Mouse (Mus musculus) limb, embryonic 12.5 days (tissue): ENCODE data around the gene Ubash3b. TPM values are rescaled to one million over a fixed set of nuclear protein-coding genes. Genes with fewer than 3 reads are reported as not detected.

ENCODE experiments used
- ATAC-seq: fragments of 200-750 bp; cut with Nextera tagmentation; 2 replicates; pipeline ENCODE4 v1.8.0; 2017; ENCODE audit warnings: low read depth, moderate TSS enrichment; ENCODE audit not compliant: insufficient number of reproducible peaks, insufficient read depth, low FRiP score, low TSS enrichment
- H3K27ac ChIP-seq: fragments of 300-500 bp; sonication (generic); 2 replicates; pipeline ENCODE4 v1.5.1; 2016; ENCODE audit warnings: mild to moderate bottlenecking, moderate library complexity
- H3K27me3 ChIP-seq: fragments of 300-500 bp; sonication (generic); 2 replicates; pipeline ENCODE4 v1.6.1; 2016; ENCODE audit warnings: mild to moderate bottlenecking, moderate library complexity
- H3K36me3 ChIP-seq: fragments of 300-500 bp; sonication (generic); 2 replicates; pipeline ENCODE4 v1.6.1; 2016; ENCODE audit warnings: mild to moderate bottlenecking, moderate library complexity
- H3K4me1 ChIP-seq: fragments of 300-500 bp; sonication (generic); replicated peaks from 2 replicates; pipeline ENCODE4 v1.6.1; 2016
- H3K4me2 ChIP-seq: fragments of 300-500 bp; sonication (generic); 2 replicates; pipeline ENCODE4 v1.6.1; 2016; ENCODE audit warnings: mild to moderate bottlenecking, moderate library complexity
- H3K4me3 ChIP-seq: fragments of 300-500 bp; sonication (generic); replicated peaks from 2 replicates; pipeline ENCODE4 v1.5.1; 2016; ENCODE audit warnings: mild to moderate bottlenecking
- H3K9ac ChIP-seq: fragments of 300-500 bp; sonication (generic); replicated peaks from 2 replicates; pipeline ENCODE4 v1.6.1; 2016; ENCODE audit warnings: mild to moderate bottlenecking, moderate library complexity
- H3K9me3 ChIP-seq: fragments of 300-500 bp; sonication (generic); 2 replicates; pipeline ENCODE4 v1.6.1; 2016; ENCODE audit warnings: mild to moderate bottlenecking, moderate library complexity
- WGBS: fragments of 180-500 bp; shearing (Covaris S2); methylation state at CpG from one replicate; pipeline ENCODE4 v1.1.7; 2016; 5-methylcytosine and 5-hydroxymethylcytosine counted together
- polyA plus RNA-seq: library from polyadenylated mRNA; unstranded; fragments of >200 nt; fragmentation: Nextera tagmentation; extraction: Ambion mirVana; gene quantifications from 2 replicates; pipeline ENCODE4 v1.2.1, GENCODE M21; 2016

The Ubash3b gene
- polyA plus RNA-seq, 1 experiment from 2014 or later = 6.5 TPM

DNA sequence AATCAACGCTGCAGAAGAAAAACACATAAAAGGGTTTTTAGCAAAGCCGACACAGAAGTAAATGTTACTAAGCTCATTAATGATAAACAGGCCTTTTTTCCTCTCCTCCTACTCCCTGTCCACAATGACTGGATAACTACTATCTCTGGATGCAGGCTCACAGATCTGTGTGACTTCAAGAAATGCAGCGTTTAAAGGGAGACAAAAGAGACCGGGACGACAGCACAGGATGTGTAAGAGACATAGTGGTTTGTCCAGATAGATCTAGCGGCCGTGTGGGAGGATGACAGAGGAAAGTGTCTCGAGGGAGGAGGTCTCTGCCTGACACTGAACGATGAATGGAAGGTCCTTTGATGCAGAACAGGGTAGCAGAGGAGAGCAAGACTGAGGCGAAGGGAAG, 5.4 kb upstream of the Ubash3b start:
- Histone ChIP-seq H3K4me2 (no peak overlapping the region), H3K9me3 (0 out of 2 replicates have a peak, but pooled peaks cover 6% of the 10 kb centered on the region), H3K27ac (no peak overlapping the region), H3K27me3 (no peaks in the 10 kb centered on the region), H3K36me3 (no peaks in the 10 kb centered on the region), H3K4me3 (no peak overlapping the region), H3K9ac (no peak overlapping the region), H3K4me1 (no peaks in the 10 kb centered on the region; the same call in 1 of the 2 replicates)
- 50% methylated on average over 9 of the region's 10 CpGs for WGBS
- no peak for ATAC-seq

DNA sequence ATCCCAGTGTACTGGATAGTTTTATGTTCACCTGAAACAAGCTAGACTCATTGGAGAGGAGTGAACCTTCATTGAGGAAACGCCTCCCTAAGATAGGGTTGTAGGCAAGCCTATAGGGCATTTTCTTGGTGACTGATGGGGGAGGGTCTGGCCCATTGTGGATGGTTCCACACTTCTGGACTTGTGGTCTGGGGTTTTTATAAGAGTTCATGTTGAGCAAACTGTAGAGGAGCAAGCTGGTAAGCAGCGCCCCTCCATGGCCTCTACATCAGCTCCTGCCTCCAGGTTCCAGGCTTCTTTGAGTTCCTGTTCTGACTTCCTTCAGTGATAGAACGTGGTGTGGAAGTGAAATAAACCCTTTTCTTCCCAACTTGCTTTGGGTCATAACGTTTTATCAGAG, 866 bp upstream of the Ubash3b start:
- Histone ChIP-seq H3K4me3 (no peak overlapping the region), H3K27ac (no peak overlapping the region), H3K9ac (no peak overlapping the region), H3K36me3 (no peaks in the 10 kb centered on the region), H3K4me1 (peaks cover 7% of the 10 kb centered on the region), H3K9me3 (0 out of 2 replicates have a peak, but pooled peaks cover 6% of the 10 kb centered on the region), H3K4me2 (no peak overlapping the region), H3K27me3 (peaks cover 11% of the 10 kb centered on the region; the same call in 1 of the 2 replicates)
- ATAC-seq = no peak
- 69% methylated on average over 4 of the region's 4 CpGs for WGBS

DNA sequence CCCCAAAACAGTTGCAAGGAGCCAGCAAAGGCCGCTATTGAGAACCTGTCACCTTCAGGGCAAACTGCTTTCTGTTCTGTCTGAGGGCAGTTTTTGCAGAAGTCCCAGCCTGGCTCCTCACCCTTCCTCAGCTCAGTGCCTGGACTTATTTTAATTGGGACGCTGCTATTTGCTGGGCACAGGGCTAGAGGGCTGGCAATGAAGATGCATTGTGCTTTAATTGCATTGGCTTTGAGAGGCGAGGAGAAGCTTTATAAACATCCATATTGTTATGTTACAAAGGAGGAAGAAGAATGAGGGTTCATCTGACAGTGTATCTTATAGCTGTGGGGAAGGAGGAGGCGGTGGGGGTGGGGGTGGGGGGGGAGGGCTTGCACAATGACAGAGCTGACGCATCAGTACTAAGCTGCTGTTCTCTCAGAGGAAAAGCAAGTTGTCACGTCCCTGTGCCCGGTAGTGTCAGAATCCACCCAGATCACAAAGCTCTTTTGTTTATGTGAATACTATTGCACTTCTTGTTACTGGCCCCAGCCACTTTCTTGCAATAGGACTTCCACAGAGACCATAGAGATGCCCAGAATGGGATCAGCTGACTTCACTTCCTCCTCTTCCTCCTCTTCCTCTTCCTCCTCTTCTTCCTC, 841 bp downstream of the Ubash3b start:
- peaks cover 23% of the 10 kb centered on the region for H3K27me3 ChIP-seq
- ATAC-seq = no peak
- WGBS = 63% methylated on average over 7 of the region's 7 CpGs

DNA sequence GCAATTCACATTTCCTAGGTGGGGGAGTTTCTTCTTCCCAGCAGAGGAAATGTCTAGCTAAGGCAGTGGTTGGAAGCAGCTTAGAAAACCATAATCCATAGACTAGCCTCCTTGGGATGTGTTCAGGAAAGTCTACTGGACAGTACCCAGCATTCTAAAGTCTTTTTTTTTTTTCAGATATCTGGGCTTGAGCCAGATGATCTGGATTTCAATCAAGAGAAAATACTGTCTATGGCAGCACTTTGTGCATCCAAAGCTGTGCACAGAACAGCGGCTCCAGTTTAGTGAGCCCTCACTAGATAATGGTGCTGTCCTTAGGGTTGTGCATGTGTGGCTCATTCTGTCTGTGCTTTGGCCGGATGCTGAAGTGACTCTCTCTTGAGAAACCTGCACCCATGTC, 2.3 kb downstream of the Ubash3b start:
- no peak overlapping the region for H3K27ac ChIP-seq
- 0 out of 2 replicates have a peak, but pooled peaks cover 6% of the 10 kb centered on the region for H3K9me3 ChIP-seq
- 88% methylated on average over 2 of the region's 2 CpGs for WGBS
- no peak overlapping the region for H3K9ac ChIP-seq
- peaks cover 18% of the 10 kb centered on the region for H3K4me1 ChIP-seq
- ATAC-seq = no peak
- no peak overlapping the region for H3K4me3 ChIP-seq
- H3K4me2 ChIP-seq = no peak overlapping the region
- peaks cover 31% of the 10 kb centered on the region for H3K27me3 ChIP-seq
- H3K36me3 ChIP-seq = no peaks in the 10 kb centered on the region

More for the DNA sequence above, 841 bp downstream of the Ubash3b start:
- Histone ChIP-seq H3K4me3 (no peak overlapping the region), H3K9me3 (0 out of 2 replicates have a peak, but pooled peaks cover 6% of the 10 kb centered on the region), H3K27ac (no peak overlapping the region), H3K36me3 (no peaks in the 10 kb centered on the region), H3K9ac (no peak overlapping the region), H3K4me1 (peaks cover 18% of the 10 kb centered on the region), H3K4me2 (no peak overlapping the region)

DNA sequence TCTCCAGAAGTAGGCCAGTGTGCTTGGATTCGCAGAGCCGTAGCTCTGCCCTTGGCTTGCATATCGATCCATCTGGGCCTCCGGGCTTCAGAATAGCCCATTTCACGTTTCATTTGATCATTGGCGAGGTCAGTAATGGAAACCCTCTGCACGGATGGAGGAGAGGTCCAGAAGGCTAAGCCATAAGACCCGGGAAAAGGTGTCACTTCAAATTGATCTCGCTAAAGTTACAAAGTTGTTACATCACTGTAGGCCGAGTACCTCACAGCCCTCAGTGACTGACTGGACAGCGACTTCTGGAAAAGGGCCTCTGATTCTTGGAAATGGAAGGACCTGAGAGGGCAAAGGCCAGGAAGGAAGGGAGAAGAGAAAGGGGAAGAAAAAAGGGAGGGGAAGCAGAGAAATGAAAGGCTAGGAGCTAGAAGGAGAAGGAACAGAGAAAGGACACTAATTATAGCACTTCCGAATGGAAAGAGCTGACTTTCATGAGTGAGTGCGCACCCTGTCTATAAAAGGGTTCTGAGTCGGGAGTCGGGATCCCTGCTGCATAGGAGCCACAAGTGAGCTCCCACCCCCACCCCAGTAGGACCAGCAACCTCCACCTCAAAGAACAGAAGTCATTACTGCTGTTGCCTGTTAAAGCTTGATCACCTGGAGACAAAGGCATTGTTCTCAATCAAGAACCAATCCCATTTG, 3.5 kb downstream of the Ubash3b start:
- H3K9me3 ChIP-seq = 0 out of 2 replicates have a peak, but pooled peaks cover under 1% of the 10 kb centered on the region
- H3K9ac ChIP-seq = no peak overlapping the region
- H3K27me3 ChIP-seq = peaks cover 31% of the 10 kb centered on the region
- 16% methylated on average over 15 of the region's 15 CpGs for WGBS
- no peaks in the 10 kb centered on the region for H3K36me3 ChIP-seq
- no peak overlapping the region; the same call in 1 of the 2 replicates for H3K27ac ChIP-seq
- peaks cover 26% of the 10 kb centered on the region for H3K4me1 ChIP-seq
- H3K4me2 ChIP-seq = peak overlapping the region; percentile 90
- peak overlapping the region; percentile 79 for H3K4me3 ChIP-seq
- ATAC-seq = no peak

DNA sequence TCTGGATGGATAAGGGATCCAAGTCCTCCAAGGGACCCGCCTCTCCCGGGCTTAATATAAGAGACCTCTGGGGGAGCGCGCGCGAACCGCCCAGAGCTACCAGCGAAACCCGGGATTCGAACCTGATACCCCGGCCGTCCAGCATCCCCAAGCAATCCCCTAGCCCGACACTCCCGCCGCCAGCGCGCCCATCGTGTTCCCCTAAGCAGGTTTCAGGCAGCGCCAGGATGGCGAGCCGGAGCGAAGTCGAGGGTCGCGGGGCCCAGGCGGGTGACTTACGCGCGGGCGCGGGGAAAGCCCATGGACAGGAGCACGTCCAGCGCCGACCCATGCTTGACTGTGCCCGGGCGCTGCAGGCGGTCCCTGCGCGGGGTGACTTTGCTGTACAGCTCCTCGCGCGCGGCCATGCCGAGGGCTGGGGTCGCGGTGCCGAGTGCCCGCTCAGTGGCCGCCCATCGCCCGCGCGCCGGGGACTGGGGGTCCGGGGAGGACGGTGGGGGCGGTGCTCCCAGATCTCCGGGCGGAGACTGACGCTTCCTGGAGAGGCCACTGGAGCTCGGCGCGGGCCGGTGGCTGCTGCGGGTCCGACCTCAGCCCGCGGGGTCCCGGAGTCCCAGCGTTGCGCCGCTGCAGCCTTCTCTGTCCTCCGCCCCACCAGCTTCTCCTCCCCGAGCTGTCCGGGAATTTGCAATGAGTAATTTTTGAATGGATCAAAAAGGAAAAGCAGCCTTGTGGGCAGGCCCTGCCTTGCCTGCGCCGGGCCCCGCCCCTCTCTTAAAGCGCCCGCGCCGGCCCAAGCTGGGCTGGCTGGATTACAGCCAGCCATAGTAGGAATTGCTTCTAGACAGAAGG, 4.3 kb downstream of the Ubash3b start:
- Histone ChIP-seq H3K4me2 (peak overlapping the region; percentile 90), H3K4me1 (peaks cover 31% of the 10 kb centered on the region), H3K4me3 (peak overlapping the region; percentile 79), H3K27me3 (peaks cover 31% of the 10 kb centered on the region), H3K27ac (peak overlapping the region; percentile 73), H3K36me3 (no peaks in the 10 kb centered on the region), H3K9me3 (no peaks in the 10 kb centered on the region), H3K9ac (peak overlapping the region; percentile 72)
- WGBS = under 1% methylated on average over 82 of the region's 82 CpGs
- peak; percentile 88 for ATAC-seq

DNA sequence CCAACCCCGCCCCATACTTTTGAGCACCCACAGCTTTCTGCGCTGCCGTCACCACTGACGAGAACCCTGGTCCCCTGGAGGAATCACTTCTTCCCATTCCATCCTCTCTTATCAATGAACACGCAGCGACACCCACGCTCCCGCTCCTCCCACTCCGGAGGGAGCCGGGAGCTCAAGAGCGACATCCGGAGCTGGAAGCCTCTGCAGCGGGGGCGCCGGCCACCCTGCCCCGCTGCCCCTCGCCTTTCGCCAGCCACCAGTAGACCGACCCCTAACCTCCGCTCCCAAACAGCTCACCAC, 4.8 kb downstream of the Ubash3b start:
- 2% methylated on average over 20 of the region's 20 CpGs for WGBS
- Histone ChIP-seq H3K4me2 (peak overlapping the region; percentile 90), H3K27me3 (peaks cover 31% of the 10 kb centered on the region), H3K9ac (peak overlapping the region; percentile 72), H3K9me3 (no peaks in the 10 kb centered on the region), H3K4me1 (peaks cover 31% of the 10 kb centered on the region), H3K27ac (no peak overlapping the region), H3K36me3 (no peaks in the 10 kb centered on the region), H3K4me3 (peak overlapping the region; percentile 79)
- no peak for ATAC-seq

DNA sequence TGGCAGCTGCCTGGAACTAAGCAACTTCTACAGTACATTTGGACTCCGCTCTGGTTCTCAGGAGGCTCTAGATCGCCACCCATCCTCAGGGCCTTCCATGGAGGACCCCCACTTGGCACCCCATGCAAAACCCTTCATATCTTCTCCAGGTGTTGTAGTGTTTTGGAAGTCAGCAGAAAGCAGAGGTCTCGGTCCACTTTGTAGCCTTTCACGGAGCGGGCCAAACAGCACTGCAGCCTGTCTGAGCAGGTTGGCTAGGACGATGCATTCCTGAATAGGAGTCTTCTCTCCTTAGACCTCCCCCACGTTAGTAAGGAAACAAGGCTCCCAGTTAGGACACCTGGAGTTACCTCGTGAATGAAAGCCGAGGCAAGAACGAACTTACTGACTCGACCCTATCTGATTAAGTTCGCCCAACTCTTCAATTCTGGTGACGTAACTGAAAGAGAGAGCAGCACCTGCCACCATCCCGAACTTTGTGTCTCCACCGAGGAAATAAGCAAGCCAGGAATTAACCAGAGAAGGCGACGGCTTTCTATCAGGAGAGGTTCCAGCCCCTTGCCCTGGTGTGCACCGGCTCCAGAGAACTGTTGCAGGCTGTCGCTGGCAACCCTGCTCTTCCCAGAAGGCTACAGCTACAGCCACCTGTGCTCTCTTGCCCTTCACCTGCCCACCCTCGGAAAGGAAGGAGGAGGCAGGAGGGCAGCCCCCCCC, 5.3 kb downstream of the Ubash3b start:
- Histone ChIP-seq H3K4me3 (peak overlapping the region; percentile 79), H3K36me3 (no peaks in the 10 kb centered on the region), H3K27me3 (peaks cover 31% of the 10 kb centered on the region), H3K9me3 (no peaks in the 10 kb centered on the region), H3K4me2 (peak overlapping the region; percentile 90), H3K4me1 (peaks cover 31% of the 10 kb centered on the region), H3K27ac (no peak overlapping the region), H3K9ac (peak overlapping the region; percentile 72)
- WGBS = 18% methylated on average over 20 of the region's 20 CpGs
- no peak for ATAC-seq

DNA sequence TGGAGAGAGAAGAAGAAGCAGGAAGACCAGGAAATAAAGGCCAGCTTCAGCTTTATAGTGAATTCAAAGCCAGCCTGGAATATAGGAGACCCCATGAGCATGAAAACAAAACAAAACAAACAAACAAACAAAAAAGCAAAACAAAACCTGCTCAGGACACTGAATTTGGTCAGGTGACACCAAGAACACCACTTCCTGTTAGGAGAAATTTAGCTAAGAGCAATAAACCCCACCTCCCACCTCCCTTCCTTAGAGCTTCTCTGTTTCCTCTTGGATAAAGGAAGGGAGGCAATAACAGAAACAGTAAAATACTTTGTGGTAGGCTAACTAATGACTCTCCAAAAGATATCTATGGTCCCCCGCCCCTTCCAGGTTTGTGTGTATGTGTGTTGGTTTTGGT, 7.5 kb downstream of the Ubash3b start:
- no peak overlapping the region for H3K9ac ChIP-seq
- WGBS = 79% methylated on average over 1 of the region's 1 CpGs
- no peaks in the 10 kb centered on the region for H3K9me3 ChIP-seq
- H3K4me1 ChIP-seq = peaks cover 31% of the 10 kb centered on the region
- no peak overlapping the region for H3K4me2 ChIP-seq
- no peak overlapping the region for H3K4me3 ChIP-seq
- peaks cover 31% of the 10 kb centered on the region for H3K27me3 ChIP-seq
- ATAC-seq = no peak
- H3K36me3 ChIP-seq = no peaks in the 10 kb centered on the region
- no peak overlapping the region for H3K27ac ChIP-seq

DNA sequence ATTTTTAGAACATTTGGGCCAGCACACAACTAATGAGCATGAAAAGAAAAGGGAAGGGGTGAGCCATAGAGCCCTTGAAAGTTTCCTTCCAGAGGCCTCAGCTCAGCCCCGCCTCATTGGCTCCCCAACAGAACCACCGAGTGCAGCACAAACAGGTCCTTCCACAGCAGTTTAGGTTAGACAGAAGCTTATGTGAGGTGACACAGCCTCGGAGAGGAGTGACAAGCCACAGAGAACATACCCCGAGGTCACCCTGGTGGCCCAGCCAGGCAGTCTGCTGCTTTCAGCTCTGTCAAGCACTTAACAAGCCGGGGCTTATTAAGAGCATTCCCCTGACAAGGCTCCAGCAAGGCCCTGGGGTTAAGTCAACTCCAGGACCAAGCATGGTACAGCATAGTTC, 8.4 kb downstream of the Ubash3b start:
- no peak overlapping the region for H3K27ac ChIP-seq
- H3K4me1 ChIP-seq = peaks cover 31% of the 10 kb centered on the region
- H3K9me3 ChIP-seq = no peaks in the 10 kb centered on the region
- H3K27me3 ChIP-seq = peaks cover 22% of the 10 kb centered on the region
- no peak overlapping the region for H3K4me3 ChIP-seq
- no peak for ATAC-seq
- WGBS = 34% methylated on average over 5 of the region's 5 CpGs
- H3K36me3 ChIP-seq = no peaks in the 10 kb centered on the region
- no peak overlapping the region for H3K9ac ChIP-seq
- H3K4me2 ChIP-seq = no peak overlapping the region

DNA sequence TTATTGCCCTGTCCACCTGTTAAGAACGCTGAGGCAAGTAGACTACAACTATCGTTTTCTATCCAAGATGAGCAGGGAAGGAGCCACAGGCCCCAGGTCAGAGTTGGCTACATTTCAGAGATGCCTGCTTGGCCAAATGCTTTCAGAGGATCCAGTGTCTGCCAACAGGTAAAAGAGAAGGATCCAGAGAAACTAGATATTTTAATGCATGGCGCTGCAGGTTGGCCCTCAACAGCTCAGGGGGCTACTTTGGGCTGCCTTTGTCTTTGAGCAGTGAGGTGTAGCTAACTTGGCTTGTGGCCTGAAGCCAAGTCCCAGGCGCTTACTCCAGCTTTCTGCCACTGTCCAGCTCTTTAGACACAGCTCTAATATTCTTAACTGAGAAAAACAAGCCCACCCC, 10.0 kb downstream of the Ubash3b start:
- Histone ChIP-seq H3K27ac (no peak overlapping the region), H3K4me2 (no peak overlapping the region), H3K4me3 (no peak overlapping the region), H3K9ac (no peak overlapping the region), H3K27me3 (peaks cover 17% of the 10 kb centered on the region), H3K4me1 (peaks cover 35% of the 10 kb centered on the region), H3K36me3 (no peaks in the 10 kb centered on the region), H3K9me3 (no peaks in the 10 kb centered on the region)
- WGBS = 87% methylated on average over 4 of the region's 4 CpGs
- ATAC-seq = no peak
